Mouse (Mus musculus): ENCODE measurements at regions not wholly inside any gene's neighbourhood (a gene's known extent, or its start where the extent isn't known, plus 50 kb on each side); places are given as distances from the start of the nearest gene placed in this dataset.

- TF ChIP-seq CHD2 (IDR thresholded peaks at IDR 0.05; ENCODE audit: low read depth, low read length) (no peak), ZC3H11A (IDR thresholded peaks at IDR 0.05; ENCODE audit: borderline replicate concordance, low read depth, low read length) (no peak), ZNF384 (IDR thresholded peaks at IDR 0.05; ENCODE audit: low read depth, low read length) (no peak), HCFC1 (IDR thresholded peaks at IDR 0.05; ENCODE audit: borderline replicate concordance, insufficient read depth, low read length) (no peak)
Observed at GRCm38 (mm10) chr8:92167340-92167783, 190.1 kb upstream of the Irx5 start.
